Mouse (Mus musculus) embryonic fibroblast, embryonic 13.5 days (primary cell): ENCODE results near the gene Acads.

Source experiments
- CTCF ChIP-seq: IDR thresholded peaks from 2 replicates; pipeline ENCODE4 v1.5.1; 2011; ENCODE audit warnings: mild to moderate bottlenecking, control low read depth, low read length, moderate library complexity, borderline replicate concordance; ENCODE audit not compliant: insufficient read depth
- POLR2A ChIP-seq: IDR thresholded peaks from 2 replicates; pipeline ENCODE4 v1.6.1; 2011; ENCODE audit warnings: low read depth, mild to moderate bottlenecking, control low read depth, low read length, moderate library complexity

GRCm38 (mm10) chr5:115074749-115075148 lies 44.4 kb downstream of the Acads start:
- no peak for TF ChIP-seq CTCF
- no peak for TF ChIP-seq POLR2A
